Comparison of ENCODE assay signal across 10 mouse cellular contexts in genomic region chr4:62659264-62659663, GRCm38 (mm10).
DNase-seq lines count a peak whose midpoint lies in the region; ATAC-seq and TF ChIP-seq lines count a peak whose summit lies in the region.
"Had no signal": no experiment of that assay in that cellular context is flagged by ENCODE, and none has a peak within 500 bp of the region (broad histone marks: within the 10 kb centered on the region; RNA-seq: fewer than 3 reads in every experiment).

No protein-coding gene starts in this region.

- H3K4me2 ChIP-seq in kidney, postnatal 0 days (ENCODE audit: low read length), result no peak overlapping the region
- H3K4me2 ChIP-seq in neural tube, embryonic 13.5 days, result no peak overlapping the region
- H3K4me2 ChIP-seq in liver, embryonic 11.5 days, result no peak overlapping the region

- H3K9ac ChIP-seq in kidney, postnatal 0 days (ENCODE audit: low read depth, low read length), result no peak overlapping the region
- H3K9ac ChIP-seq in neural tube, embryonic 13.5 days, result no peak overlapping the region
- no peak overlapping the region for H3K9ac ChIP-seq in liver, embryonic 11.5 days (ENCODE audit: low read depth, low read length)

- no peaks in the 10 kb centered on the region for H3K9me3 ChIP-seq in kidney, postnatal 0 days (replicated peaks; ENCODE audit: low read length)
- H3K9me3 ChIP-seq in neural tube, embryonic 13.5 days, result no peaks in the 10 kb centered on the region
- no peaks in the 10 kb centered on the region for H3K9me3 ChIP-seq in liver, embryonic 11.5 days (ENCODE audit: control insufficient read depth, low read length)
- H3K9me3 ChIP-seq: limb, embryonic 13.5 days had no signal

- peaks cover 50% of the 10 kb centered on the region for H3K4me1 ChIP-seq in kidney, postnatal 0 days (replicated peaks; ENCODE audit: insufficient read depth, low read length)
- peaks cover 57% of the 10 kb centered on the region for H3K4me1 ChIP-seq in neural tube, embryonic 13.5 days (replicated peaks)
- H3K4me1 ChIP-seq in cerebellum, adult 2 months (ENCODE audit: control insufficient read depth, insufficient read depth, low read length), result peaks cover 4% of the 10 kb centered on the region; the same call in 1 of the 2 replicates
- H3K4me1 ChIP-seq in liver, embryonic 11.5 days (replicated peaks; ENCODE audit: control insufficient read depth, insufficient read depth, low read length), result peaks cover 28% of the 10 kb centered on the region

- ATAC-seq in kidney, postnatal 0 days (replicated peaks; ENCODE audit: low FRiP score, low read depth), result peak; percentile 27; the same call in 1 of the 2 replicates
- peak; percentile 21 for ATAC-seq in neural tube, embryonic 13.5 days (ENCODE audit: low read depth)
- ATAC-seq in liver, embryonic 11.5 days (replicated peaks; ENCODE audit: low FRiP score), result no peak
- ATAC-seq: Patski had no signal

- H3K27me3 ChIP-seq in kidney, postnatal 0 days (ENCODE audit: insufficient read depth, low read length), result no peaks in the 10 kb centered on the region
- H3K27me3 ChIP-seq in neural tube, embryonic 13.5 days, result no peaks in the 10 kb centered on the region
- H3K27me3 ChIP-seq in cerebellum, adult 2 months (ENCODE audit: control insufficient read depth, insufficient read depth, low read length), result no peaks in the 10 kb centered on the region
- H3K27me3 ChIP-seq in liver, embryonic 11.5 days (replicated peaks; ENCODE audit: control insufficient read depth, insufficient read depth, low read length), result no peaks in the 10 kb centered on the region
- H3K27me3 ChIP-seq: limb, embryonic 13.5 days; Patski had no signal

- no peak for TF ChIP-seq CTCF in kidney, postnatal 0 days (IDR thresholded peaks at IDR 0.05; ENCODE audit: low read depth)
- TF ChIP-seq CTCF in cerebellum, adult 2 months (IDR thresholded peaks at IDR 0.05; ENCODE audit: borderline replicate concordance, insufficient read depth, low read depth, low read length), result no peak

- WGBS in kidney, postnatal 0 days, result 20% methylated on average over 15 of the region's 15 CpGs
- 2% methylated on average over 15 of the region's 15 CpGs for WGBS in neural tube, embryonic 13.5 days
- WGBS in cerebellum, adult 2 months, result 74% methylated on average over 15 of the region's 15 CpGs
- WGBS in liver, embryonic 11.5 days, result 60% methylated on average over 15 of the region's 15 CpGs

- no peak overlapping the region for H3K4me3 ChIP-seq in kidney, postnatal 0 days (replicated peaks; ENCODE audit: low read depth, low read length)
- no peak overlapping the region for H3K4me3 ChIP-seq in neural tube, embryonic 13.5 days
- no peak overlapping the region for H3K4me3 ChIP-seq in cerebellum, adult 2 months (replicated peaks; ENCODE audit: insufficient read depth, low read depth, low read length)
- no peak overlapping the region for H3K4me3 ChIP-seq in liver, embryonic 11.5 days (ENCODE audit: low read depth, low read length)

- no peaks in the 10 kb centered on the region for H3K36me3 ChIP-seq in kidney, postnatal 0 days (ENCODE audit: insufficient read depth, low read length)
- H3K36me3 ChIP-seq in neural tube, embryonic 13.5 days, result 0 out of 2 replicates have a peak, but pooled peaks cover 7% of the 10 kb centered on the region
- H3K36me3 ChIP-seq in liver, embryonic 11.5 days (ENCODE audit: control insufficient read depth, insufficient read depth, low read length), result no peaks in the 10 kb centered on the region
- H3K36me3 ChIP-seq: limb, embryonic 13.5 days had no signal

- H3K27ac ChIP-seq in kidney, postnatal 0 days, result peak overlapping the region; percentile 86; the same call in 1 of the 2 replicates
- peak overlapping the region; percentile 75; the same call in 1 of the 2 replicates for H3K27ac ChIP-seq in neural tube, embryonic 13.5 days (replicated peaks)
- no peak overlapping the region for H3K27ac ChIP-seq in cerebellum, adult 2 months (ENCODE audit: insufficient read depth, low read length)
- H3K27ac ChIP-seq in liver, embryonic 11.5 days (ENCODE audit: low read depth, low read length), result no peak overlapping the region

- no peak for TF ChIP-seq POLR2A in cerebellum, adult 2 months (IDR thresholded peaks at IDR 0.05; ENCODE audit: borderline replicate concordance, insufficient read depth, low read length)

- peak; percentile 56 to 60 for DNase-seq in adrenal gland, adult (ENCODE audit: inconsistent age in 2 of 2, low spot score in 1 of 2)
- DNase-seq in adrenal gland, adult 8-10 months, result no peak
- peak; percentile 34 for DNase-seq in left cerebral cortex, adult 11 months (ENCODE audit: low spot score)
- no peak for DNase-seq in left cerebral cortex, adult 18-20 months (ENCODE audit: low spot score in 2 of 2)
- peak; percentile 84 for DNase-seq in kidney, postnatal 0 days (ENCODE audit: low spot score)
- no peak for DNase-seq in cerebellum, adult 2 months
- no peak for DNase-seq in liver, embryonic 11.5 days (ENCODE audit: low spot score)

Comparison
In these comparisons a context has a peak if more than half of its experiments do, and no peak if none do; other contexts are left out.
1. DNase-seq: peak in adrenal gland, adult (2 of 2), left cerebral cortex, adult 11 months (single experiment) and kidney, postnatal 0 days (single experiment); none in adrenal gland, adult 8-10 months (single experiment), left cerebral cortex, adult 18-20 months (0 of 2), cerebellum, adult 2 months (0 of 2) and liver, embryonic 11.5 days (single experiment).
2. H3K27ac ChIP-seq: peak in kidney, postnatal 0 days (single experiment) and neural tube, embryonic 13.5 days (single experiment); none in cerebellum, adult 2 months (single experiment) and liver, embryonic 11.5 days (single experiment).